Mouse (Mus musculus): ENCODE measurements around the gene Sgsh. TPM values are rescaled to one million over a fixed set of nuclear protein-coding genes. Genes with fewer than 3 reads are reported as not detected.
A peak's percentile ranks its signal among the peaks of the same experiment; 100 is the strongest.

Sgsh gene
- polyA plus RNA-seq, 1 experiment from 2014 or later = 8.2 TPM

DNA sequence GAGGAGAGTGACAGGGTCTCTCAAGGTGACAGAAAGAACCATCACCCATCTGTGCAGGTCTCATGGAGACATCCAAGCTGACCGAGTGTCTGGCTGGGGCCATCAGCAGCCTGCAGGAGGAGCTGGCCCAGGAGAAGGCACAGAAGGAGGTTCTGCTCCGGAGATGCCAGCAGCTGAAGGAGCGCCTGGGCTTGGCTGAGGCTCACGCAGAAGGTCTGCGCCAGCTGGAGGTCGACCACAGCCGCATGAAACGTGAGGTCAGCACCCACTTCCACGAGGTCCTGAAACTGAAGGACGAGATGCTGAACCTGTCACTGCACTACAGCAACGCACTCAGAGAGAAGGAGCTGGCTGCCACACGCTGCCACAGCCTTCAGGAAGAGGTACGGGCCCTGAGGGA, 32.8 kb downstream of the Sgsh start:
- Histone ChIP-seq H3K4me3 (ENCODE audit: low read length) (no peak overlapping the region), H3K27me3 (replicated peaks; ENCODE audit: control insufficient read depth, insufficient read depth, low read length) (no peaks in the 10 kb centered on the region), H3K36me3 (ENCODE audit: control insufficient read depth, insufficient read depth, low read length) (no peaks in the 10 kb centered on the region; the same call in 1 of the 2 replicates), H3K4me2 (ENCODE audit: low read depth, low read length) (no peak overlapping the region), H3K4me1 (ENCODE audit: control insufficient read depth, insufficient read depth, low read length) (no peaks in the 10 kb centered on the region), H3K27ac (ENCODE audit: low read length) (no peak overlapping the region), H3K9me3 (ENCODE audit: control insufficient read depth, low read length) (peaks cover 6% of the 10 kb centered on the region; the same call in 1 of the 2 replicates), H3K9ac (ENCODE audit: low read depth, low read length) (no peak overlapping the region)
- ATAC-seq = no peak
- WGBS = 71% methylated on average over 13 of the region's 13 CpGs

DNA sequence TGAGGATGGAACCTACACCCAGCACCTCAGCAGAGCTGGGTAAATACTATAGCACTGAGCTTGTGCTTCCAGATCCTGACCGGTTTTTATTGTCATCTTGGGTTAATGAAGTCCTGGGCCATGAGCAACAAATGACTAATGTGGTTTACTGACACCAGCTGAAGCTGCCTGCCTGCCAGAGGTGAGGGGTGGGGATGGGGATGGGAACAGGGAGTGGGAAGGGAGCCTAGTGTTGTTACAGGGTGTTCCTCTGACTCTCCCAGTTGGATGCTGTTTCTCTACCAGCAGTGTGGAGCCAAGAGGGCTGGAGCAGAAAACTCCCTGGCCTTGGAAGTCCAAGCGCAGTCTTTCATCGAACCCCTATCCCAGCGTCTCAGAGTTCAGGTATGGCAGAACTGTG, 38.6 kb downstream of the Sgsh start:
- H3K27me3 ChIP-seq (replicated peaks; ENCODE audit: control insufficient read depth, insufficient read depth, low read length) = no peaks in the 10 kb centered on the region
- 0 out of 2 replicates have a peak overlapping the region, but pooled peaks have one; percentile 10 for H3K9ac ChIP-seq (ENCODE audit: low read depth, low read length)
- no peaks in the 10 kb centered on the region for H3K9me3 ChIP-seq (ENCODE audit: control insufficient read depth, low read length)
- no peaks in the 10 kb centered on the region for H3K4me1 ChIP-seq (ENCODE audit: control insufficient read depth, insufficient read depth, low read length)
- no peak overlapping the region for H3K27ac ChIP-seq (ENCODE audit: low read length)
- no peak overlapping the region for H3K4me2 ChIP-seq (ENCODE audit: low read depth, low read length)
- H3K36me3 ChIP-seq (ENCODE audit: control insufficient read depth, insufficient read depth, low read length) = no peaks in the 10 kb centered on the region
- no peak overlapping the region for H3K4me3 ChIP-seq (ENCODE audit: low read length)
- 70% methylated on average over 4 of the region's 4 CpGs for WGBS
- ATAC-seq = no peak

DNA sequence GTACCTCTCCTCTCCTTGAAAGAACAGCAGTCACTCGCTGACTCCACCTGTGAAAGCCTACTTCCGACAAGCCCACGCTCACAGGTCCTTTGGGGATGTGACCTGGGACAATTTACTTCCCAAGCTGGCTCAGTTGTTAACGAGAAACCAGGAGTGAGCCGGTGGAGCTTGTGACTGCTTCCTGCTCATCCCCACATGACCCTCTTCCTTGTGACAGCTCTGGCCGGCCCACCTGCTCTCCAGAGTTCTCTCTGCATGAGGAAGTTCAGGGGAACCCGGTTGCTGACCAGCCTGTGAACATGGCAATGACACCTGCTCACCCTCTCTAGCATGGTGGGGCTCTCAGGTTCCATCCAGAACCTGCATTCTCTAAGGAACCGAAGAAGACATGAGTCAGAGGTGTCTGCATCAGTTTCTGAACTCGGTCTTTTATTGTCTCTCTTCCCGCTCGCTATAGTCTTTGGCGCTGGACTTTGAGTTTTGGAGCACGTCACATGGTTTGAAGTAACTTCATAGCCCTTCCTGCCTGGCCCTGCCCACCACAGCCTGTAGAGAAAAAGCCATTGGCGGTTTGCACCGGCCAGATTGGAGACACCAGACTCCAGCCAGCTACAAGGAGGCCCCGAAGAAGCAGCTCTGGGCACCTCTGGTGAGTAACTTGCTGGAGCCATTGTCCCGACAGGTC, 40.9 kb downstream of the Sgsh start:
- ATAC-seq = peak; percentile 97
- Histone ChIP-seq H3K4me3 (ENCODE audit: low read length) (peak overlapping the region; percentile 37), H3K27ac (ENCODE audit: low read length) (peak overlapping the region; percentile 93), H3K9ac (ENCODE audit: low read depth, low read length) (peak overlapping the region; percentile 63), H3K36me3 (ENCODE audit: control insufficient read depth, insufficient read depth, low read length) (no peaks in the 10 kb centered on the region), H3K9me3 (ENCODE audit: control insufficient read depth, low read length) (no peaks in the 10 kb centered on the region), H3K4me1 (ENCODE audit: control insufficient read depth, insufficient read depth, low read length) (no peaks in the 10 kb centered on the region), H3K4me2 (ENCODE audit: low read depth, low read length) (peak overlapping the region; percentile 51), H3K27me3 (replicated peaks; ENCODE audit: control insufficient read depth, insufficient read depth, low read length) (no peaks in the 10 kb centered on the region)
- WGBS = 55% methylated on average over 17 of the region's 17 CpGs

DNA sequence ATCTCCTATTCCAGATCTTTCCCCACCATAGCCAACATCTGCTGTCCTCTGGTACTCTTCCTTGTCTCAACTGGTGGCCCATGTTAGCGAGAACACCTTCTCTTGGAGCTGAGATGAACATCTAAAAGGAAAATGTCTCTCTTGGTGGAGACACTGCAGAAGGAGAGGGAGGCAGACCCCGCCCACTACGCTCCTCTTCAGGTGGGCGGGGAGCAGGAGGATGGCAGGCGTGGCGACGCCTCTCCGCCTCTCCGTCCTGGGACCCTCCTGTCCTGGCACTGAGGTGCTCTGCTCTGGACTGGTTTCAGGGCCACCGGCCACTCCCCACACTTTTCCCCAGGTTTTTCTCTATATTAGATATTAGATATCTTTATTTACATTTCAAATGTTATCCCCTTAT, 44.7 kb downstream of the Sgsh start:
- Histone ChIP-seq H3K27me3 (replicated peaks; ENCODE audit: control insufficient read depth, insufficient read depth, low read length) (no peaks in the 10 kb centered on the region), H3K9me3 (ENCODE audit: control insufficient read depth, low read length) (no peaks in the 10 kb centered on the region), H3K4me1 (ENCODE audit: control insufficient read depth, insufficient read depth, low read length) (no peaks in the 10 kb centered on the region), H3K4me3 (ENCODE audit: low read length) (no peak overlapping the region), H3K27ac (ENCODE audit: low read length) (no peak overlapping the region), H3K9ac (ENCODE audit: low read depth, low read length) (no peak overlapping the region), H3K36me3 (ENCODE audit: control insufficient read depth, insufficient read depth, low read length) (no peaks in the 10 kb centered on the region), H3K4me2 (ENCODE audit: low read depth, low read length) (no peak overlapping the region)
- no peak for ATAC-seq
- 9% methylated on average over 10 of the region's 10 CpGs for WGBS

DNA sequence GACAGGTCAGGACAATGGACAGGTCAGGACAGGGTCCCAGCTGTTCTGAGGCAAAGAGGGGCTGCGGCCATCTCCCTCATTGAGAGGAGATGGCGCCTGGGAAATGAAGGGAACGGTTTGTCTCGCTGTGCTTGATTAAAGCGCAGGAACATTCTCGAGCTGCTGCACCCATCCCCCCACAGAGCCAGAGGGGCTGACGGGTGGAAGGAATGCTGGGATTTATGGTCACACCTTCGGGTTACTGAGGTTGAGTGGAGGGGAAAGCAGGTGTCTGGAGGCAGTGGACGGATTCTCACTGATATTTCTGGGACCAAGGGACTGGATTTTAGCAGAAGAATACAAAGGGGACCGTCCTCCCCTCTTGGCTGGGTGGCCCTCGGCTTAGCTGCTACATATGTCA, 47.4 kb downstream of the Sgsh start:
- H3K9me3 ChIP-seq (ENCODE audit: control insufficient read depth, low read length) = no peaks in the 10 kb centered on the region
- H3K4me3 ChIP-seq (ENCODE audit: low read length) = no peak overlapping the region
- no peaks in the 10 kb centered on the region for H3K36me3 ChIP-seq (ENCODE audit: control insufficient read depth, insufficient read depth, low read length)
- 26% methylated on average over 11 of the region's 11 CpGs for WGBS
- no peak overlapping the region for H3K4me2 ChIP-seq (ENCODE audit: low read depth, low read length)
- H3K9ac ChIP-seq (ENCODE audit: low read depth, low read length) = peak overlapping the region; percentile 29
- H3K27me3 ChIP-seq (replicated peaks; ENCODE audit: control insufficient read depth, insufficient read depth, low read length) = no peaks in the 10 kb centered on the region
- ATAC-seq = no peak
- no peaks in the 10 kb centered on the region for H3K4me1 ChIP-seq (ENCODE audit: control insufficient read depth, insufficient read depth, low read length)
- no peak overlapping the region for H3K27ac ChIP-seq (ENCODE audit: low read length)

DNA sequence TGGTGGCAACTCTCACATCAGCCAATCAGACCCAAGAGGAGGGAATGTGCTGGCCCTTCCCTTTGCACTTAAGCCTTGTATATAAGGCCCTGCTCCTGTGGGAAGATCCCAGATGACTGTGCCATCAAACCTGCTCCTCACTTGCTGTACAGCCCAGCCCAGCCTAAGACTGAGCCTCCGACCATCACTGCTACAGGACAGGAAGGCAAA, 47.8 kb downstream of the Sgsh start, which contains the start of gene Card14:
Gene Card14, plus strand, starts transcription at position 111 of the 210 bp plus-strand sequence.
- ATAC-seq = no peak
- no peak within 1 kb of the TSS for H3K4me3 ChIP-seq (ENCODE audit: low read length)
- no peak within 1 kb of the TSS for H3K27ac ChIP-seq (ENCODE audit: low read length)
- H3K36me3 ChIP-seq (ENCODE audit: control insufficient read depth, insufficient read depth, low read length) = no peaks in the 10 kb centered on the region
- H3K9me3 ChIP-seq (ENCODE audit: control insufficient read depth, low read length) = no peaks in the 10 kb centered on the region
- no peaks in the 10 kb centered on the region for H3K4me1 ChIP-seq (ENCODE audit: control insufficient read depth, insufficient read depth, low read length)
- H3K27me3 ChIP-seq (replicated peaks; ENCODE audit: control insufficient read depth, insufficient read depth, low read length) = no peaks in the 10 kb centered on the region
- no peak within 1 kb of the TSS for H3K4me2 ChIP-seq (ENCODE audit: low read depth, low read length)
- 38% methylated on average over 1 of the region's 1 CpGs for WGBS
- H3K9ac ChIP-seq (ENCODE audit: low read depth, low read length) = peak within 1 kb of the TSS; percentile 29

DNA sequence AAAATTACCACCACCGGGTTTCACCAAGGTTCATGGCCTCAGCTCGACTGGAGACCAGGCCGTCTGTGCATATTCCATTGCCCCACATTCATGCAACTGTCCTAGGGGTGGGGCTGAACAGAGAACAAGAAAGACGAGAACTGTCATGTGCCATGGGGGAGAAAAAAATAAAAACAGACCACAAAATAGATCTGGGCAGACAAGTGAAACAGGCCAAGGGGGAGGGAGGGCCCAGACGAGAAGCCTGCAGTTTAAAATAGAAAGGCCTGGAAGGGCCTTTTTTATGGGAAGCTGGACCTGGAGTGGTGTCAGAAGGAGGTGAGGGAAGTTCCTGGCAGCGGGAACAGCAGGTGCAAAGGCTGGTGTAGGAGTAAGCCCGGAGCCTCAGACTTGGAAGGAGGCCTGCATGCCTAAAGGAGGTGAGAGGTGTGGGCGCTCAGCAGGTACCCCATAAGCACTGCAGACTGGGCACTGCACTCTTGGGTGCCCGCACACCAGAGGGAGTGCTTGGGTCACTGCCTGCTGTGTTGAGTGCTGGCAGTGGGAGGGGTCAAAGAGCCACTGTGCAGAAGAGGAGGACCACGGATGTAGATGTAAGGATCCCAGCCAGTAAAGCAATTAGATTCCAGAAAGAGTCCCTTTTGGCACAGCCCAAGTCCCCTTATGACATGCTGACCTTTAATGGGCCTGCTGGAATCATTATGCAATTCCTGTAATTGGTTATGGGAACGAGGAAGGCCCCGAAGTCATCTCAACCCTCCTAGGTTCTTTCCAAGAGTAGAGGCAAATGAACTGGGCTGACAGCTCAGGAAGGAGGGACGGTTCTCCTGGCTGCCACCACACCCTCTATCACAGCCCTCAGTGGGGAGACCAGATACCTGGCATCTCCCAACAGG, 48.3 kb downstream of the Sgsh start:
- no peak overlapping the region for H3K27ac ChIP-seq (ENCODE audit: low read length)
- H3K9ac ChIP-seq (ENCODE audit: low read depth, low read length) = no peak overlapping the region
- no peaks in the 10 kb centered on the region for H3K9me3 ChIP-seq (ENCODE audit: control insufficient read depth, low read length)
- no peak for ATAC-seq
- H3K4me1 ChIP-seq (ENCODE audit: control insufficient read depth, insufficient read depth, low read length) = no peaks in the 10 kb centered on the region
- no peak overlapping the region for H3K4me3 ChIP-seq (ENCODE audit: low read length)
- no peaks in the 10 kb centered on the region for H3K36me3 ChIP-seq (ENCODE audit: control insufficient read depth, insufficient read depth, low read length)
- whole genome bisulfite sequencing = 53% methylated on average over 13 of the region's 13 CpGs
- H3K4me2 ChIP-seq (ENCODE audit: low read depth, low read length) = no peak overlapping the region
- no peaks in the 10 kb centered on the region for H3K27me3 ChIP-seq (replicated peaks; ENCODE audit: control insufficient read depth, insufficient read depth, low read length)

DNA sequence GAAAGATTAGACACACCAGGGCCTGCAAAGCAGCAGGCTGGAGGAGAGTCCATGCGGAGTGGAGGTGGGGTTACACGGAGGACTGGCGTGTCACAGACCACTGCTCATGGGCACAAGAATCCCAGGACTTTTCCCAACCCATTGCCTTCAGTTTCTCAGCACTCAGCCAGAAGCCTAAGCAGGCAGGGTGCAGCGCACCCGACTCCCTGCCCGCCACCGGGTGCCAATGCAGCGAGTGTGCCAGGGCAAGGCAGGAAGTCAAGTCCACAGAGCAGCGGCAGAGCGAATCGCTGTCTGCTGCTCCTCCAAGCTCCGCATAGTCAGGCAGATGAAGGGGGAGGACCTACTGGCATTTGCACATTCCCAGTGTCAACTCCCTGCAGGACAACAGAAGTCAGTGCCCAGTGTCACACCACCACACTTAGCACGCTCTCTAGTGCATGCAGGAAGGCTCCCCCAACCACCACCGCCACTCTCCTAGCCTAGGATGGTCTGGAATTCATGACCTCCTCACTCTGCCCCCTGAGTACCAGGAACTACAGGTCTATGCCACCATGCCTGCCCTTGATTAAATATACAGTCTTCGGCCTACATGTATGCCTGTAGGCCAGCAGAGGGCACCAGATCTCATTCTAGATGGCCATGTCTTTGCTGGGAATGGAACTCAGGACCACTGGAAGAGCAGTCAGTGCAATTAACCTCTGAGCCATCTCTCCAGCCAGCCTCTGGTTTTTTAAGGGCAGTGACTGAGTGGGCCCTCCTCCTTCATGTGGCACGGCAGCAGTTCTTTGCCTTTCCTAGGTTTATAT, 50.2 kb downstream of the Sgsh start:
- Histone ChIP-seq H3K27ac (ENCODE audit: low read length) (no peak overlapping the region), H3K9ac (ENCODE audit: low read depth, low read length) (no peak overlapping the region; the same call in 1 of the 2 replicates), H3K27me3 (replicated peaks; ENCODE audit: control insufficient read depth, insufficient read depth, low read length) (no peaks in the 10 kb centered on the region), H3K4me2 (ENCODE audit: low read depth, low read length) (no peak overlapping the region), H3K9me3 (ENCODE audit: control insufficient read depth, low read length) (no peaks in the 10 kb centered on the region), H3K36me3 (ENCODE audit: control insufficient read depth, insufficient read depth, low read length) (no peaks in the 10 kb centered on the region), H3K4me1 (ENCODE audit: control insufficient read depth, insufficient read depth, low read length) (0 out of 2 replicates have a peak, but pooled peaks cover 3% of the 10 kb centered on the region), H3K4me3 (ENCODE audit: low read length) (no peak overlapping the region)
- 0 out of 2 replicates have a peak, but pooled peaks have one; percentile 14 for ATAC-seq
- WGBS = 42% methylated on average over 16 of the region's 16 CpGs

DNA sequence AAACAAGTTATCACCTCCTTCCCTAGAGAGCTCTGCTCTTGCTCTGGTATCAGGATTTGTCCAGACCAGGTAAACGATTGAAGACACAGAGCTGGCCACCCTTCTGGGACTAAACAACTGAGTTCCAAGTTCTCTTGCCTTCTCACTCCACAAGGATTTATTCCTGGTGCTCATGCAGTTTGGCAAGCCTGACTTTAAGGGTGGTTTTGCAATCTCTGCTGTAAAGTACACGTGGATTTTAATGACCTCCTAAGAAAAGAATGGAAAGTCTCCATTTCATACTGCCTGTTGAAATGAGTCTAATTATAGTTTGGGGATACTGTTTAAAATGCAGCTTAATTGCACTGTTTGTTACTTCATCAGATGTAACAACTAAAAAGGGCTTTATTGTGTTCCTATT, 54.4 kb downstream of the Sgsh start:
- H3K9ac ChIP-seq (ENCODE audit: low read depth, low read length) = peak overlapping the region; percentile 76; the same call in 1 of the 2 replicates
- no peaks in the 10 kb centered on the region for H3K9me3 ChIP-seq (ENCODE audit: control insufficient read depth, low read length)
- peak overlapping the region; percentile 87; the same call in 1 of the 2 replicates for H3K4me2 ChIP-seq (ENCODE audit: low read depth, low read length)
- no peak overlapping the region for H3K27ac ChIP-seq (ENCODE audit: low read length)
- H3K4me3 ChIP-seq (ENCODE audit: low read length) = no peak overlapping the region
- 18% methylated on average over 2 of the region's 2 CpGs for WGBS
- H3K36me3 ChIP-seq (ENCODE audit: control insufficient read depth, insufficient read depth, low read length) = peaks cover 3% of the 10 kb centered on the region; the same call in 1 of the 2 replicates
- no peaks in the 10 kb centered on the region for H3K27me3 ChIP-seq (replicated peaks; ENCODE audit: control insufficient read depth, insufficient read depth, low read length)
- peaks cover 14% of the 10 kb centered on the region for H3K4me1 ChIP-seq (ENCODE audit: control insufficient read depth, insufficient read depth, low read length)
- no peak for ATAC-seq

Measured in intestine, embryonic 16.5 days (tissue).